Mouse (Mus musculus): ENCODE results near the gene Vezf1.
A peak's percentile ranks its signal among the peaks of the same experiment; 100 is the strongest.

GRCm38 (mm10) chr11:88059141-88059540, 8.9 kb upstream of the Vezf1 start:
- TF ChIP-seq POLR2A (IDR thresholded peaks at IDR 0.05; ENCODE audit: low read depth, low read length) (no peak), CTCF (conservative IDR thresholded peaks at IDR 0.05; ENCODE audit: insufficient read depth, insufficient read length, low read depth, low read length) (peak; percentile 84)

Data from kidney, adult 2 months (tissue).